Mouse (Mus musculus): ENCODE data around the gene Cpeb1.

Cpeb1 gene

GRCm38 (mm10) chr7:81326043-81326442, 129.2 kb downstream of the Cpeb1 start:
- no peak for DNase-seq

GRCm38 (mm10) chr7:81321776-81322175, 133.5 kb downstream of the Cpeb1 start:
- DNase-seq = no peak

- no peak for DNase-seq
Observed at GRCm38 (mm10) chr7:81319749-81320148, 135.5 kb downstream of the Cpeb1 start.

GRCm38 (mm10) chr7:81315583-81315982, 139.7 kb downstream of the Cpeb1 start:
- no peak for DNase-seq

- DNase-seq = no peak
Observed at GRCm38 (mm10) chr7:81311581-81311980, 143.7 kb downstream of the Cpeb1 start.

- DNase-seq = no peak
Observed at GRCm38 (mm10) chr7:81311130-81311529, 144.1 kb downstream of the Cpeb1 start.

GRCm38 (mm10) chr7:81309247-81309646, 146.0 kb downstream of the Cpeb1 start:
- no peak for DNase-seq

- no peak for DNase-seq
Observed at GRCm38 (mm10) chr7:81307735-81308134, 147.5 kb downstream of the Cpeb1 start.

- no peak for DNase-seq
Observed at GRCm38 (mm10) chr7:81304675-81305074, 150.6 kb downstream of the Cpeb1 start.

- no peak for DNase-seq
Observed at GRCm38 (mm10) chr7:81304100-81304499, 151.2 kb downstream of the Cpeb1 start.

- no peak for DNase-seq
Observed at GRCm38 (mm10) chr7:81303682-81304081, 151.6 kb downstream of the Cpeb1 start.

- no peak for DNase-seq
Observed at GRCm38 (mm10) chr7:81301323-81301722, 153.9 kb downstream of the Cpeb1 start.

GRCm38 (mm10) chr7:81298206-81298605, 157.1 kb downstream of the Cpeb1 start:
- DNase-seq = no peak
